Mouse (Mus musculus): ENCODE measurements at regions not wholly inside any gene's neighbourhood (a gene's known extent, or its start where the extent isn't known, plus 50 kb on each side); places are given as distances from the start of the nearest gene placed in this dataset.

DNA sequence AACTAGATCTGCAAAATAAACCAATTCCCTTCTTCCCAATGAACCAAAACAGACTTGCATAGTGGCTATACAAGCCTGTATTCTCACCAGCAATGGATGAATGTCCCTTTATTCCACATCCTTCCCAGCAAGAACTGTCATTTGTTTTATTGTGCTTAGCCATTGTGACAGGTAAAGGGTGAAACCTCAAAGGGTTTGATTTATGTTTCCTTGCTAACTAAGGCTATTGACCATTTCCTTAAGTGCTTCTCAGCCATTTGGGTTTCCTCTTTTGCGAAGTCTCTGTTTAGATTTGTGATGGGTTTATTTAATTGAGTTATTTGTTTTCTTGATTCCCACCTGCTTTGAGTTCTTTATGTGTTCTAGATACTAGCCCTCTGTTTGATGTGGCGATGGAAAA lies 281.5 kb downstream of the Klf6 start:
- no peaks in the 10 kb centered on the region for H3K4me1 ChIP-seq
- 87% methylated on average over 2 of the region's 2 CpGs for WGBS
- H3K36me3 ChIP-seq, result no peaks in the 10 kb centered on the region
- ATAC-seq (ENCODE audit: insufficient number of reproducible peaks, low FRiP score, low TSS enrichment, low read depth), result no peak
- no peak overlapping the region for H3K9ac ChIP-seq
- H3K4me2 ChIP-seq (replicated peaks), result no peak overlapping the region
- H3K4me3 ChIP-seq (replicated peaks), result no peak overlapping the region
- no peaks in the 10 kb centered on the region for H3K9me3 ChIP-seq (replicated peaks)
- H3K27ac ChIP-seq (replicated peaks), result no peak overlapping the region
- no peaks in the 10 kb centered on the region for H3K27me3 ChIP-seq

DNA sequence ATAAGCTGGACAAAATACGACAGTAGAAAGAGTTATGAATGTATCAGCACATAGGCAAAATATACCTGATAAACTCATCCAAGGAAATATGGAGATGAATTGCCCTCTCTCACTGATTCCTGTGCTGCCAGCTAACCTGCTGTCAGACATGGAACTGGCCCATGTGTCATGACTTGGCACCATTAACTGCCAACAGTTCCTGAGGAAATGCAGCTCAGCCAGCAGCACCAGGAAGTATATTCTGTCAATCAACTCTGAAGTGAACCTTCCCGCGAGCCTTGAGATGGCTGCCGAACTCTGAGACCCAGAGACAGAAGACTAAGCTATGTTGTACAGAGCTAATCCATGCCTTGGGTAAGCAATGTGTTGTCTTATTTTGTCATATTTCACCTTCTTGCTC lies 292.4 kb downstream of the Klf6 start:
- no peak for ATAC-seq (ENCODE audit: insufficient number of reproducible peaks, low FRiP score, low TSS enrichment, low read depth)
- no peaks in the 10 kb centered on the region for H3K27me3 ChIP-seq
- no peaks in the 10 kb centered on the region for H3K36me3 ChIP-seq
- H3K4me2 ChIP-seq (replicated peaks), result no peak overlapping the region
- no peak overlapping the region for H3K4me3 ChIP-seq (replicated peaks)
- no peak overlapping the region for H3K27ac ChIP-seq (replicated peaks)
- no peak overlapping the region for H3K9ac ChIP-seq
- no peaks in the 10 kb centered on the region for H3K4me1 ChIP-seq
- 86% methylated on average over 4 of the region's 4 CpGs for WGBS
- no peaks in the 10 kb centered on the region for H3K9me3 ChIP-seq (replicated peaks)

DNA sequence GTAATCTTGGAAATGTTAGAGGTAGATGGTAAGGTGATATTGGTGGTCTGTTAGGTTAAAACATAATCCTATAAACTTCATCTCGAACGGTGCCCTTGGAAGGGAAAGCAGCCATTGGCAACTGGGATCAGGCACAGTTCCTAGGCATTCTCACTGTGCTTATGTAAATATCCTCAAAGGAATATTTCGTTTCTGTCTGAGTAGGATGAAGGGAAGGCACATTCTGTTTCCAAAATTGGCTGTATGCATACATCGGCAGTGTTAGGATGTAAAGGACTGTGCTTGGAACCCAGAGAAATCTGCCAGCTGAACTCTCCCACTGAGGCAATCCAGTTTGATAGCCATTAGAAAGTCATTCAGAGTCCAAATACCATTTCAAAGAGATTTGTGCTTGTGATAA lies 294.9 kb downstream of the Klf6 start:
- H3K4me2 ChIP-seq (replicated peaks), result no peak overlapping the region
- no peaks in the 10 kb centered on the region for H3K9me3 ChIP-seq (replicated peaks)
- no peaks in the 10 kb centered on the region for H3K4me1 ChIP-seq
- ATAC-seq (ENCODE audit: insufficient number of reproducible peaks, low FRiP score, low TSS enrichment, low read depth), result no peak
- H3K4me3 ChIP-seq (replicated peaks), result no peak overlapping the region
- H3K27me3 ChIP-seq, result no peaks in the 10 kb centered on the region
- H3K36me3 ChIP-seq, result no peaks in the 10 kb centered on the region
- no peak overlapping the region for H3K27ac ChIP-seq (replicated peaks)
- H3K9ac ChIP-seq, result no peak overlapping the region
- WGBS, result 53% methylated on average over 4 of the region's 4 CpGs

DNA sequence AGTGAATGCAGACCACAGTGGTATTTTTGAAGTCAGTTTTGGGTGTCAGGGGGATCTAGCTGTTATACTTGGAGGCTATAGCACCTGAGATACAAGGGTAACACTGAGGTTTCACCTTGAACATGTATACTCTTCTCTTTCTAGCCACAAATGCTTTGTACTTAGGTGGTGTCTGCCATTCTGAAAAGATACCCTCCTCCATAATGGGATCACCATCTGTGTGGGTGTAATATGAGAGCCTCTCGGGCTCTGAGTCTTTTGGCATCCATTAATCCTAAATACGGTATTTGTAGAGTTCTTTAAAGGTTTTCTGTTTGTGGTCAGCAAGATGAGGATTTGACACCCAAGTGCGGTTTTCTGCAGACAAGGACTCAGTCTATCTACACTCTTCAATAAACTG lies 295.7 kb downstream of the Klf6 start:
- Histone ChIP-seq H3K27me3 (no peaks in the 10 kb centered on the region), H3K4me1 (no peaks in the 10 kb centered on the region), H3K36me3 (no peaks in the 10 kb centered on the region), H3K4me2 (replicated peaks) (no peak overlapping the region), H3K9me3 (replicated peaks) (no peaks in the 10 kb centered on the region), H3K9ac (no peak overlapping the region), H3K27ac (replicated peaks) (no peak overlapping the region), H3K4me3 (replicated peaks) (no peak overlapping the region)
- ATAC-seq (ENCODE audit: insufficient number of reproducible peaks, low FRiP score, low TSS enrichment, low read depth), result no peak
- 23% methylated on average over 3 of the region's 3 CpGs for WGBS

DNA sequence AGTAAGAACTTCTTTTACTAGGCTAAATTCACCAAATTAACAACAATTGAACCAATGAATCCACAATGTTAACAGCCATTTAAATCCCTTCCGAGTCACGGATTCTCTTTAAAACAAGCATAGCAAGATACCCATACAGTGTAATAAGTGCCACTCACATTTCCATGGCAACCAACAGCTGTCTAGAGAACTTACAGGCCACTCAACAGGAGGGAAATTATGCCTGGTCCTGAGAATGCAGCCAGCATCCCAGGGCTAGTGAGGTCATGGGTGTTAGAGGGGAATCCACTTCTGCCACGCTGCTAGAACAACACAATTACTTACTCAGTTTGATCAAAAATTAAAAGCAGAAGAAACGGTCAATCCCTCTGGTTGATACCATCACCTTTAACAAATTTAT lies 296.7 kb downstream of the Klf6 start:
- 38% methylated on average over 4 of the region's 4 CpGs for WGBS

DNA sequence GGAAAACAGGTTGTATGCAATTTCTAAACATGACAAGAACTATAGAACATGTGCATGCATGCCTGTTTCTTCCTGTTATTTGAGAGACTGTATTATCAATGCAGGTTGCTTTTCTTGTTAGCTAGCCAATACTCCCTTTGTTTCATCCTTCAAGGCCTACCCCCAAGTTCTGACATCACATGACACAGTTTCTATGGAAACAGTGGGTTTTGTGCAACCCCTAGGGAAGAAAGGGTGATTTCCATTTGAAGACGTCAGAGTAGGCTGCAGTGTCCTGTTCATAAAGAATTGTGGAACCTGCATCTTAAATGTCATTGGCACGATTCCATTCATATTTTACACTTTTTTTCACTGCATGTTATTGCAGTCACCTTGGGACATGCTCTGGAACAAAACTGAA lies 298.1 kb downstream of the Klf6 start:
- Histone ChIP-seq H3K4me1 (no peaks in the 10 kb centered on the region), H3K27me3 (no peaks in the 10 kb centered on the region), H3K36me3 (no peaks in the 10 kb centered on the region), H3K4me3 (replicated peaks) (no peak overlapping the region), H3K4me2 (replicated peaks) (no peak overlapping the region), H3K9ac (no peak overlapping the region), H3K27ac (replicated peaks) (no peak overlapping the region), H3K9me3 (replicated peaks) (no peaks in the 10 kb centered on the region)
- 29% methylated on average over 2 of the region's 2 CpGs for WGBS
- no peak for ATAC-seq (ENCODE audit: insufficient number of reproducible peaks, low FRiP score, low TSS enrichment, low read depth)

More for the DNA sequence above, 296.7 kb downstream of the Klf6 start:
- no peaks in the 10 kb centered on the region for H3K9me3 ChIP-seq (replicated peaks)
- no peak overlapping the region for H3K9ac ChIP-seq
- H3K27ac ChIP-seq (replicated peaks), result no peak overlapping the region
- no peaks in the 10 kb centered on the region for H3K36me3 ChIP-seq
- ATAC-seq (ENCODE audit: insufficient number of reproducible peaks, low FRiP score, low TSS enrichment, low read depth), result no peak
- no peak overlapping the region for H3K4me3 ChIP-seq (replicated peaks)
- H3K4me2 ChIP-seq (replicated peaks), result no peak overlapping the region
- H3K27me3 ChIP-seq, result no peaks in the 10 kb centered on the region
- H3K4me1 ChIP-seq, result no peaks in the 10 kb centered on the region

DNA sequence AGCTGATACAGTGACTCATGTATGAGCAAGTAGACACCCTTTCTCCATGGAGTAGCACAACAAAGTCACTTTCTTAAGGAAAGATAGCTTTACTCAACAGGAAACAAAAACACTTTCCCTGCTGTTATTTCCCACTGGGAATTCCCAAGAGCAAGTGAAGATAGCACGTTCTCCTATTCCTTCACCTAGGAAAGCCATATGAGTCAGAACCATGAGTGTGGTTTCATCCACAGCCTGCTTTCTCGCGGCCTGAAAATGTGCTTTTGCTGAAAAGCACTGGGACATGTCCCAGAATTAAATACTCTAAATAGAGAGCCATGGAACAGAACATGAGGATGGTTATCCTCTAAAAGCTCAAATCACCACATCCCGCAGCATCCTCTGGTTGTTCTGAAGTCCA lies 304.6 kb downstream of the Klf6 start:
- Histone ChIP-seq H3K9me3 (replicated peaks) (no peaks in the 10 kb centered on the region), H3K27me3 (no peaks in the 10 kb centered on the region), H3K4me2 (replicated peaks) (no peak overlapping the region), H3K36me3 (no peaks in the 10 kb centered on the region), H3K4me3 (replicated peaks) (no peak overlapping the region), H3K27ac (replicated peaks) (no peak overlapping the region), H3K4me1 (no peaks in the 10 kb centered on the region), H3K9ac (no peak overlapping the region)
- ATAC-seq (ENCODE audit: insufficient number of reproducible peaks, low FRiP score, low TSS enrichment, low read depth), result no peak
- 85% methylated on average over 4 of the region's 4 CpGs for WGBS

DNA sequence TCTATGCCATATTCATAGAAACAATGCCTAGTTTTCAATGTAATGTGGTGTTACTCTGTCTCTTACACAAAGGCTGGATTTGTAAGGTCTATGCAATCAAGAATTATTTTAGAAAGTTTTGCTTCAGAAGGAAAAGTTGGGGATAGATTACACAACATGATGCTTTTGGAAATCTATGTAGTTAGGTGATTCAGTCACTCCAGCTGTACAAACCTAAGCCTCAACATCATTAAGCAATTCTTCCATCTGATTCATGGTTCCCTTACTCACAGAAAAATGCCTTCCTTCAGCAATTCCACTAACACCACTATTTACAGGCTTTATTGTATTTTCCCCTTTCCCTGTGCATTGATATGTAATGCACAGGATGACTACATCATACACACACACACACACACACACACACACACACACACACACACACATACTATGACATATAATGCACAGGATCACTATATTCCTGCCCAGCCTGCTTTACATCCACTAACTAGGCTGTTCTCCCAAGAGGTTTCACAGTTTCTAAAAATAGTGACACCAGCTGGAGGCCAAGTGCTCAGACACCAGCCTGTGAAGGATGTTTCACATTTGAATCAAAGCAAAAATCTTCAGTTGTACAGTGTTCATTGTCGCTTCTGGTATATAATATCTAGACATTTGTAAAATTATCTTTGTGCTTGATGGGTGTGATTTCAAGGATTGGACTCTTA lies 305.9 kb downstream of the Klf6 start:
- Histone ChIP-seq H3K4me3 (replicated peaks) (no peak overlapping the region), H3K36me3 (no peaks in the 10 kb centered on the region), H3K27me3 (no peaks in the 10 kb centered on the region), H3K27ac (replicated peaks) (no peak overlapping the region), H3K9me3 (replicated peaks) (no peaks in the 10 kb centered on the region), H3K9ac (no peak overlapping the region), H3K4me1 (no peaks in the 10 kb centered on the region), H3K4me2 (replicated peaks) (no peak overlapping the region)
- 70% methylated on average over 1 of the region's 1 CpGs for WGBS
- no peak for ATAC-seq (ENCODE audit: insufficient number of reproducible peaks, low FRiP score, low TSS enrichment, low read depth)

DNA sequence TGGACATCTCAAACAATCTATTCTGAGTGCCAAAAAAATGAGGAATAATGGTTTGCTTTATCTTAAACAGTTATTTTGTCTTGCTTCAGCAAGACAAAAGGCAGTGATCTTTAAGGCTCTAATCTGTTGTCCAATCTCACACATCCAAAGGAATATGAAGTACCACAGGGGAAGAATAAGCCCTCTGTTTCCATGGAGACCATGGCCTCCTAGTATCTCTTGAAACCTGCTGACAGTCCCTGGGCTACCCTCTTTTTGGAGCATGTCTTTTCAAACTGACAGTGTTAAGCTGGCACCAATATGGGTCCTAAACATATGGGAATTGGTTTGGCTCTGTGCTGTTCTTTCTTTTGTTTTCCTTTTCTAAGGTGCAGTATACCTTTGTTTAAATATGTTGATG lies 311.8 kb downstream of the Klf6 start:
- H3K27ac ChIP-seq (replicated peaks), result no peak overlapping the region
- no peaks in the 10 kb centered on the region for H3K27me3 ChIP-seq
- no peaks in the 10 kb centered on the region for H3K36me3 ChIP-seq
- H3K4me3 ChIP-seq (replicated peaks), result no peak overlapping the region
- no peak overlapping the region for H3K4me2 ChIP-seq (replicated peaks)
- H3K4me1 ChIP-seq, result no peaks in the 10 kb centered on the region
- no peak for ATAC-seq (ENCODE audit: insufficient number of reproducible peaks, low FRiP score, low TSS enrichment, low read depth)
- no peak overlapping the region for H3K9ac ChIP-seq
- no peaks in the 10 kb centered on the region for H3K9me3 ChIP-seq (replicated peaks)

DNA sequence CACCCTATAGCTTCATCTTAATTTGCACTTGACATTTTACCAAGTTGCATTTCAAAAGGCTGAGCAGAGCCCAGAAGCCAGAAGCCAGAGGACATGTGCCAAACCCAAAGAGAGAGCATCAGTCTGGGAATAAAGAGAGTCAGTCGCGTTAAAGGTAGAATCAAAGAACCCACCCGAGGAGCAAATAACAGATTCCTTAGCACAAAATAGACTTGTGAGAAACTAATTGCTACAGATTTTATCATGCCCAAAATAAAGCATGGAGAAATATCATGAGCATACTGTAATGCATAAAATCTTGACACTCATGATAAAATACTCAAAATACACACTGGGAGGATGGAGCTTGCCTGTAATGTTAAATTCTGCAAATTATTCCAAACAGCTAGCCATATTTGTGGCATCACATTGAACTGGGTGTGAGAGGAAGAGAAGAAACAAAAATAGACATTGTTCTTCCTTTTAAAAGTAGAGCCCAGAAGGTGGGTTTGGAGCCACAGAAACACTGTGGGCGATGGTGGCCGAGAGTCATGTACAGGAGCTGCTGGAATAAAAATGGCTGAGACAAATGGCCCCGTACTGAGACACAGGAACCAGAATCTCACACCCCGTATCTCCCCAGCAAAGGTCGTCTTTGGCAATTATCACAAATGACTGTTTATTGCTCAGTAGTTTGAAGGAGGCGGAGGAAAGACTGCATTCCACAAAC lies 317.2 kb downstream of the Klf6 start:
- Histone ChIP-seq H3K27ac (replicated peaks) (no peak overlapping the region), H3K27me3 (no peaks in the 10 kb centered on the region), H3K4me3 (replicated peaks) (no peak overlapping the region), H3K36me3 (no peaks in the 10 kb centered on the region), H3K9ac (no peak overlapping the region), H3K4me2 (replicated peaks) (no peak overlapping the region), H3K9me3 (replicated peaks) (no peaks in the 10 kb centered on the region), H3K4me1 (no peaks in the 10 kb centered on the region)
- WGBS, result 62% methylated on average over 9 of the region's 9 CpGs
- no peak for ATAC-seq (ENCODE audit: insufficient number of reproducible peaks, low FRiP score, low TSS enrichment, low read depth)

DNA sequence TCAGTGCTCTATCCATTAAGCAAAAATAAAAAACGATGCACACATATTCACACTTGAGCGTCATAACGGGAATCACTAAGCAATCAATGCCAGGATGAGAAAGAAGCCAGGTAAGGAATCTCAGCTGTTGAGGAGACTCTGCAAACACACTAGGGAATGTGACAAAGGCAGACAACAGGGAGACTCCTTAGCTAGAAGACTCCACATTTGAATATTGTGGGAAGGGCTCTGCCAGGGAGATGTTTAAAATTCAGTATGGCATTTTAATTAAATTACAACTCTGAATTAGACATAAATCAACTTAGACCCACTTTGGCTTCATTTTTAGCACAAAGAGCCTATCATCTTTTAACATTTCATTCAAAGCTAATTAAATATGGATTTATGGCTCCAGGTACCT lies 327.9 kb downstream of the Klf6 start:
- Histone ChIP-seq H3K4me2 (replicated peaks) (no peak overlapping the region), H3K27ac (replicated peaks) (no peak overlapping the region), H3K36me3 (no peaks in the 10 kb centered on the region), H3K9ac (no peak overlapping the region), H3K27me3 (no peaks in the 10 kb centered on the region), H3K4me1 (peaks cover 27% of the 10 kb centered on the region), H3K9me3 (replicated peaks) (no peaks in the 10 kb centered on the region), H3K4me3 (replicated peaks) (no peak overlapping the region)
- WGBS, result 83% methylated on average over 3 of the region's 3 CpGs
- no peak for ATAC-seq (ENCODE audit: insufficient number of reproducible peaks, low FRiP score, low TSS enrichment, low read depth)

DNA sequence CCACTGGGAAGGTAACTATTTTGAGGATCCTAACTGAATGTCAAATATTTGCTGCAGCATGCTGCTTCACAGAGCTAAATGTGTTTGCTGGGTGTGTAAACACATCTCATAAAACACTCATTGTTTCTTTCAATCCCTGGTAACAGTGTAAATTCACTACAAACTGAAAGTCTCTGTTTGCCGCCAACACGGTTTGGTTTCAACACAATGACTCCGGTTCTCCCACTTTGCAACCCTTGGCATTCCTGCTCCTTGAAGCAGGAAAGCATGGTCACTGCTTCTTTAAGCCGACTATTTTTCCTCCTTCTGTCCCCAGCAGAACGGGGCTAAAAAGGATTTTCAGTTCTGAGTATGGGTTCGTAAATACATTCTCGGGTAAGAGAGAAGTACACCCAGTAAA lies 328.3 kb downstream of the Klf6 start:
- H3K9me3 ChIP-seq (replicated peaks), result no peaks in the 10 kb centered on the region
- no peak overlapping the region for H3K4me2 ChIP-seq (replicated peaks)
- no peak overlapping the region for H3K9ac ChIP-seq
- H3K27me3 ChIP-seq, result no peaks in the 10 kb centered on the region
- peaks cover 27% of the 10 kb centered on the region for H3K4me1 ChIP-seq
- H3K4me3 ChIP-seq (replicated peaks), result no peak overlapping the region
- ATAC-seq (ENCODE audit: insufficient number of reproducible peaks, low FRiP score, low TSS enrichment, low read depth), result no peak
- no peak overlapping the region for H3K27ac ChIP-seq (replicated peaks)
- H3K36me3 ChIP-seq, result no peaks in the 10 kb centered on the region
- WGBS, result 43% methylated on average over 7 of the region's 7 CpGs

Data from embryonic facial prominence, embryonic 15.5 days (tissue).